Mouse (Mus musculus): Measurements from ENCODE around the gene Man2a1. TPM values are rescaled to one million over a fixed set of nuclear protein-coding genes. Genes with fewer than 3 reads are reported as not detected.

Gene Man2a1
- polyA plus RNA-seq, 1 experiment from 2014 or later: 9.3 TPM

GRCm38 (mm10) chr17:64765286-64765685 is 164.8 kb downstream of the Man2a1 start:
- H3K9me3 ChIP-seq: no peaks in the 10 kb centered on the region

GRCm38 (mm10) chr17:64766507-64766906 is 166.0 kb downstream of the Man2a1 start:
- Histone ChIP-seq H3K27ac (no peak overlapping the region), H3K9ac (no peak overlapping the region), H3K4me1 (no peaks in the 10 kb centered on the region), H3K27me3 (no peaks in the 10 kb centered on the region), H3K4me2 (no peak overlapping the region), H3K36me3 (no peaks in the 10 kb centered on the region), H3K4me3 (no peak overlapping the region), H3K9me3 (no peaks in the 10 kb centered on the region)
- no peak for ATAC-seq (ENCODE audit: borderline replicate concordance, extremely low read depth, low FRiP score, low TSS enrichment)
- 55% methylated on average over 6 of the region's 6 CpGs for WGBS

More at GRCm38 (mm10) chr17:64765286-64765685, 164.8 kb downstream of the Man2a1 start:
- 36% methylated on average over 9 of the region's 9 CpGs for WGBS
- Histone ChIP-seq H3K27ac (no peak overlapping the region), H3K36me3 (no peaks in the 10 kb centered on the region), H3K4me1 (no peaks in the 10 kb centered on the region), H3K9ac (no peak overlapping the region), H3K4me2 (no peak overlapping the region), H3K27me3 (no peaks in the 10 kb centered on the region), H3K4me3 (no peak overlapping the region)
- 0 out of 2 replicates have a peak, but pooled peaks have one; percentile 42 for ATAC-seq (ENCODE audit: borderline replicate concordance, extremely low read depth, low FRiP score, low TSS enrichment)

GRCm38 (mm10) chr17:64770277-64770676 is 169.7 kb downstream of the Man2a1 start:
- Histone ChIP-seq H3K27ac (no peak overlapping the region), H3K27me3 (no peaks in the 10 kb centered on the region), H3K4me1 (no peaks in the 10 kb centered on the region), H3K4me3 (no peak overlapping the region), H3K9me3 (no peaks in the 10 kb centered on the region), H3K4me2 (no peak overlapping the region), H3K36me3 (no peaks in the 10 kb centered on the region), H3K9ac (no peak overlapping the region)
- WGBS: 96% methylated on average over 1 of the region's 1 CpGs
- ATAC-seq (ENCODE audit: borderline replicate concordance, extremely low read depth, low FRiP score, low TSS enrichment): no peak

- H3K4me3 ChIP-seq: no peak overlapping the region
- H3K4me1 ChIP-seq: no peaks in the 10 kb centered on the region
- no peak overlapping the region for H3K9ac ChIP-seq
- no peaks in the 10 kb centered on the region for H3K27me3 ChIP-seq
- no peak overlapping the region for H3K27ac ChIP-seq
- no peaks in the 10 kb centered on the region for H3K9me3 ChIP-seq
- no peak overlapping the region for H3K4me2 ChIP-seq
- no peaks in the 10 kb centered on the region for H3K36me3 ChIP-seq
- no peak for ATAC-seq (ENCODE audit: borderline replicate concordance, extremely low read depth, low FRiP score, low TSS enrichment)
Observed at GRCm38 (mm10) chr17:64772611-64773010, 172.1 kb downstream of the Man2a1 start.

GRCm38 (mm10) chr17:64774218-64774617 is 173.7 kb downstream of the Man2a1 start:
- WGBS: 63% methylated on average over 5 of the region's 5 CpGs
- no peak for ATAC-seq (ENCODE audit: borderline replicate concordance, extremely low read depth, low FRiP score, low TSS enrichment)
- H3K4me3 ChIP-seq: no peak overlapping the region

GRCm38 (mm10) chr17:64778300-64778699 is 177.8 kb downstream of the Man2a1 start:
- Histone ChIP-seq H3K4me1 (no peaks in the 10 kb centered on the region), H3K27ac (no peak overlapping the region), H3K36me3 (no peaks in the 10 kb centered on the region), H3K9ac (no peak overlapping the region), H3K4me2 (no peak overlapping the region), H3K4me3 (no peak overlapping the region), H3K9me3 (no peaks in the 10 kb centered on the region), H3K27me3 (no peaks in the 10 kb centered on the region)
- WGBS: 50% methylated on average over 3 of the region's 3 CpGs
- no peak for ATAC-seq (ENCODE audit: borderline replicate concordance, extremely low read depth, low FRiP score, low TSS enrichment)

More at GRCm38 (mm10) chr17:64774218-64774617, 173.7 kb downstream of the Man2a1 start:
- H3K4me2 ChIP-seq: no peak overlapping the region
- no peaks in the 10 kb centered on the region for H3K9me3 ChIP-seq
- no peaks in the 10 kb centered on the region for H3K27me3 ChIP-seq
- H3K27ac ChIP-seq: no peak overlapping the region
- no peaks in the 10 kb centered on the region for H3K36me3 ChIP-seq
- H3K4me1 ChIP-seq: no peaks in the 10 kb centered on the region
- H3K9ac ChIP-seq: no peak overlapping the region

DNA sequence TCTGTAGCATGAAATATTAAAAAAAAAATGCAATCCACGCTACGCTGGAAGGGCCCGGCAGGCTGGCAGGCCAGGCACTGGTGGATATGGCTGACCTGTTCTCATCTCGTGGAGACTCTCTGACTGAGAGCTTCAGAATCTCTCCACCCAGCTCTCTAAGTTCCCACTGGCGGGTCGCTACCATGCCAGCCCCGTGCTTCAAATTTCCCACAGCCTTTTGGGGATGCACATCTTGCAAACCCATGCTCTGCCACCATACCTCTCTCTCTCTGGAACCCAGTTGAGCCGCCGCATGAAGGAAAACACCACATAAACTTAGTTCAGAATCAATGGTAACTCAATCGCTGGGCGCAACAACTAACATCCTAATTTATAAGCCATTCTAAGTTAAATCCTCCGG is 178.2 kb downstream of the Man2a1 start:
- WGBS: 94% methylated on average over 12 of the region's 12 CpGs
- H3K27me3 ChIP-seq: no peaks in the 10 kb centered on the region
- H3K9ac ChIP-seq: no peak overlapping the region
- no peaks in the 10 kb centered on the region for H3K9me3 ChIP-seq
- no peak overlapping the region for H3K27ac ChIP-seq
- H3K4me2 ChIP-seq: no peak overlapping the region
- H3K36me3 ChIP-seq: no peaks in the 10 kb centered on the region
- ATAC-seq (ENCODE audit: borderline replicate concordance, extremely low read depth, low FRiP score, low TSS enrichment): no peak
- no peak overlapping the region for H3K4me3 ChIP-seq
- H3K4me1 ChIP-seq: no peaks in the 10 kb centered on the region

- Histone ChIP-seq H3K9ac (no peak overlapping the region), H3K4me2 (no peak overlapping the region), H3K9me3 (no peaks in the 10 kb centered on the region), H3K27me3 (no peaks in the 10 kb centered on the region), H3K27ac (no peak overlapping the region), H3K4me3 (no peak overlapping the region), H3K4me1 (no peaks in the 10 kb centered on the region), H3K36me3 (no peaks in the 10 kb centered on the region)
- 67% methylated on average over 18 of the region's 18 CpGs for WGBS
- ATAC-seq (ENCODE audit: borderline replicate concordance, extremely low read depth, low FRiP score, low TSS enrichment): no peak
Observed at GRCm38 (mm10) chr17:64780753-64781490, 180.4 kb downstream of the Man2a1 start.

- peak; percentile 72; the same call in 1 of the 2 replicates for ATAC-seq (ENCODE audit: borderline replicate concordance, extremely low read depth, low FRiP score, low TSS enrichment)
- H3K4me2 ChIP-seq: no peak overlapping the region
- H3K36me3 ChIP-seq: no peaks in the 10 kb centered on the region
- H3K27ac ChIP-seq: no peak overlapping the region
- no peaks in the 10 kb centered on the region for H3K9me3 ChIP-seq
- H3K27me3 ChIP-seq: no peaks in the 10 kb centered on the region
- H3K4me1 ChIP-seq: no peaks in the 10 kb centered on the region
- H3K9ac ChIP-seq: no peak overlapping the region
- no peak overlapping the region for H3K4me3 ChIP-seq
- WGBS: 62% methylated on average over 3 of the region's 3 CpGs
Observed at GRCm38 (mm10) chr17:64782307-64782706, 181.8 kb downstream of the Man2a1 start.

- H3K9me3 ChIP-seq: no peaks in the 10 kb centered on the region
- H3K4me2 ChIP-seq: no peak overlapping the region
- ATAC-seq (ENCODE audit: borderline replicate concordance, extremely low read depth, low FRiP score, low TSS enrichment): no peak
- WGBS: 22% methylated on average over 1 of the region's 1 CpGs
- H3K4me3 ChIP-seq: no peak overlapping the region
- no peak overlapping the region for H3K9ac ChIP-seq
- no peak overlapping the region for H3K27ac ChIP-seq
- H3K27me3 ChIP-seq: no peaks in the 10 kb centered on the region
- H3K36me3 ChIP-seq: no peaks in the 10 kb centered on the region
- no peaks in the 10 kb centered on the region for H3K4me1 ChIP-seq
Observed at GRCm38 (mm10) chr17:64785961-64786360, 185.4 kb downstream of the Man2a1 start.

DNA sequence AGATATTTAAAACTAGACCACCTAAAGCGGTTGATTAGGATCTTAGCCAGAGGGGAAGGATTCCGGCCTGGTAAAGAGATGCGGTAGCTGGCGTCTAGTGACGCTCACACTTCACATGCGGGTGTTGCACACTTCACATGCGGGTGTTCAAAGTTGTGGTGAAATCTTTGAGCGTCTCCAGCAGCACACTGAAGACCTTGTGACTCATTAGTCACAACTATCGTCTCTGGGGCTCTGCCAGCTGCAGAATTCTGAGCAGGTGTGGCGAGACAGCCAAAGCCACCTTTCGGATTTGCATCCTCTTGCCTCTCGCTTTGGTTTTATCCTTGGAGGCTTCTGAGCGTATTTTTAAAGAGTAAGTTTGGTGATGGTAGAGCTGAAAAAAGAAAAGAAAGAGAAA is 187.8 kb downstream of the Man2a1 start:
- Histone ChIP-seq H3K4me2 (no peak overlapping the region), H3K4me3 (no peak overlapping the region), H3K27ac (no peak overlapping the region), H3K9ac (no peak overlapping the region), H3K27me3 (no peaks in the 10 kb centered on the region), H3K36me3 (no peaks in the 10 kb centered on the region), H3K9me3 (no peaks in the 10 kb centered on the region), H3K4me1 (no peaks in the 10 kb centered on the region)
- 75% methylated on average over 13 of the region's 13 CpGs for WGBS
- no peak for ATAC-seq (ENCODE audit: borderline replicate concordance, extremely low read depth, low FRiP score, low TSS enrichment)

DNA sequence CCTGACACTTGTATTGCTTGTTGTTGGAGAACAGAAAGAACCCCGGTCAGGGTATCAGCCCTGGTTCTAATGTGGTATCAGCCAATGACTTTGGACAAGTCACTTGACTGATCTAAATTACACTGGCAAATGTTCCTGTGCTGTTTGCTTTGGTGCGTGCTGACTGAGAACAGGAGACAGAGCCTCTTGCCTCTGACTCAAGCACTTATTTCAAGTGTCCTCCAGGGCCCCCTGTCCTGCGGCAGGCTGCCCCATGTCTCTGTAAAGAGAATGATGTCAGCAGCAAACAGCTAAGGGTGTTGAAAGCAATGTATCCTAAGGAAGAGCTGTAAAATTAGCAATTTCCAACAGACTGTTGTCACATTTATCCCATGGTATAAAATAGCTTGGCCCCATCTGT is 188.6 kb downstream of the Man2a1 start:
- H3K9me3 ChIP-seq: no peaks in the 10 kb centered on the region
- no peak overlapping the region for H3K4me2 ChIP-seq
- peak; percentile 35; the same call in 1 of the 2 replicates for ATAC-seq (ENCODE audit: borderline replicate concordance, extremely low read depth, low FRiP score, low TSS enrichment)
- no peaks in the 10 kb centered on the region for H3K4me1 ChIP-seq
- 26% methylated on average over 3 of the region's 3 CpGs for WGBS
- H3K27ac ChIP-seq: no peak overlapping the region
- no peak overlapping the region for H3K4me3 ChIP-seq
- no peaks in the 10 kb centered on the region for H3K27me3 ChIP-seq
- H3K36me3 ChIP-seq: no peaks in the 10 kb centered on the region
- H3K9ac ChIP-seq: no peak overlapping the region
